Mouse (Mus musculus) B cell, adult 2 months (primary cell): ENCODE measurements around the gene Pax6.

Source experiments
- DNase-seq, 2 experiments: peaks; one replicate each; pipeline ENCODE4 v3.0.0; 2022

The Pax6 gene

GRCm38 (mm10) chr2:105684991-105685650 lies 16.4 kb downstream of the Pax6 start:
- no peak for DNase-seq

DNA sequence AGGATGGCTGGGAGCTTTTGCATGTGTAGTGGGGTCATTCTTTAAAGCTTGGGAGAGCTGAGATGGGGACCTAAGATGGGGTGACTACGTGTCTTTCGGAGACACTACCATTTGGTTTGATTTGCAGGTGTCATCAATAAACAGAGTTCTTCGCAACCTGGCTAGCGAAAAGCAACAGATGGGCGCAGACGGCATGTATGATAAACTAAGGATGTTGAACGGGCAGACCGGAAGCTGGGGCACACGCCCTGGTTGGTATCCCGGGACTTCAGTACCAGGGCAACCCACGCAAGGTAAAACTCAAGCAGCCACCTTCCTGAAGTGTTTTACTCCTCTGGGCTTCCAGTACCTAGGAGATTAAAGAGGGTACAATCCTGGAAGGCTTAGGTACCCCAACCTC lies 17.0 kb downstream of the Pax6 start:
- no peak for DNase-seq

- no peak for DNase-seq
Measured at GRCm38 (mm10) chr2:105686363-105687316, 17.9 kb downstream of the Pax6 start.

- peak in 1 of 2 experiments; percentile 13 for DNase-seq
Measured at GRCm38 (mm10) chr2:105687317-105687991, 18.8 kb downstream of the Pax6 start.

- DNase-seq, result peak in 1 of 2 experiments; percentile 4
Measured at GRCm38 (mm10) chr2:105688011-105688410, 19.3 kb downstream of the Pax6 start.

- DNase-seq, result no peak
Measured at GRCm38 (mm10) chr2:105688436-105689303, 20.0 kb downstream of the Pax6 start.

DNA sequence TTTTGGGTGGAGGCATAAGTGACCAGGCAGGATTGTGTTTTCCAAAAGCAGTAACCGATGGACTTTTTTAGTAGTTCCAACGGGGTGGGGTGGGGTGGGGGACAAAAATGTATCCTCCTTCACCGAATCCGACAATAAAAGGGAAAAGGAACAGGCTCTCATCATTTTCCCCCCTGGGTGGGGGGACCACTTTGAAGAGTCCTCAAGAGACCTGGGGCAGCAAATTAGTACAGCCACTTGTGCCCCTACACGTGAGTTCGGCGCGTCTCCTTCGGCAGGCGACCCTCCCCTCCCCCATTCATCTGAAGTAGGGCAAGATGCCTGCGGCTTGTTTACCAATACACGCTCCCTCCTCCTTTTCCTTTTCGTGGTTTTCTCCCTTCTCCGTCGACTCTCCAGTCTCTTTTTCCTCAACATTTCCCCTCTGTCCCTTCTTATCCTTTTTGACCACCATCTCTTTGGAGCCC lies 20.6 kb downstream of the Pax6 start:
- DNase-seq, result no peak

- no peak for DNase-seq
Measured at GRCm38 (mm10) chr2:105689771-105690639, 21.3 kb downstream of the Pax6 start.

GRCm38 (mm10) chr2:105691296-105691695 lies 22.6 kb downstream of the Pax6 start:
- DNase-seq, result no peak

DNA sequence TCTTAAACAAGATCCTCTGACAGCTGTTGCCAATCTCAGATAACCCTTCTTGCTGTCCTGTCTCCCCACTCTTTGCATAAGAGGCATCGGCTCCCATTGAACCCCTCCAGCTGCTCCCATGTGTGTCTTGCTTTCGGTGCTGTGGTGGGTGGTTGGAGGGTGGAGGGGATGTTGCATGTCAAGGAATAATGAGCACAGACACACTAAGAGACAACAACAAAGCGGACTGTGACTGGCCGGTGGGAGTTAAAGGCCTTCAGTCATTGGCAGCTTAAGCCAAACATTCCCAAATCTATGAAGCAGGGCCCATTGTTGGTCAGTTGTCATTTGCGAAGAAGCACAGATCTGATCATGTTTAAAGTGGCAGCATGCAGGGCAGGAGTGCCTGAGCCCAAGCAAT lies 29.0 kb downstream of the Pax6 start:
- no peak for DNase-seq

DNA sequence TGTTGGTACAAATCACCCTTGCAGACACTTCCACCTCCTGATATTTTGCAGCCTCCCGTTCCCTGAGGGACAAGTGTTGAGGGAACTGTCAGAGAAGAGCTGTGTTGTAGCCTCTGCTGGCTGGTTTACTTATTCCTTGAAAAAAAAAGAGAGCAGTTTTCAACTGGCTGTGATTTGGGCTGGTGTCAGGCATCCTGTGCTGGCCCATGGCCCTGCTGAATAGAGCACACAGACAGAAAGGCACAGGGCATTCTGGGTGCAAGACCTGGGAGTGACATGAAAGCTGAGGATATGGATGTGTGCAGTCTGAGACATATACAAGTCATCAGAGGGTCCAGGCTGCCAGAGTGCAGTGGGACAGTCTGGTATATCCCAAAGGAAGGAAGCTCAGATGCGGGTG lies 29.9 kb downstream of the Pax6 start:
- DNase-seq, result no peak

DNA sequence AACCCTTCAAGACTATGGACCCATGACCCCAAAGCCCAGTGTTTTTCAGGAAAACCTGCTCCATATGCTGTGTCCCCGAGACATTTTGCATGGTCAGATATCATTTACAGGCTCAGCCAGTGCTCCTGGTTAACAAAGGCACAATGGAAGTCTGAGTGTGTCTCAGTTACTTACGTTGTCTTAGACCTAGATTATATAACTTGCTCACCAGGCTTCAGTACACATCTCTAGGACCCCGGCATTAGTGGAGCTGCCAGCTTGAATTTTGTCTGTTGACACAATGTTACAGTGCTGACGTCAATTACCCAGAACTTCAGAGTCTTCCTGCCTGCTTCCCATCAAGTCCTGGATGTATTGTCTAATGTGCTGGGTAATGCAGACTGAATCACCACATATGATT lies 33.1 kb downstream of the Pax6 start:
- DNase-seq, result no peak

DNA sequence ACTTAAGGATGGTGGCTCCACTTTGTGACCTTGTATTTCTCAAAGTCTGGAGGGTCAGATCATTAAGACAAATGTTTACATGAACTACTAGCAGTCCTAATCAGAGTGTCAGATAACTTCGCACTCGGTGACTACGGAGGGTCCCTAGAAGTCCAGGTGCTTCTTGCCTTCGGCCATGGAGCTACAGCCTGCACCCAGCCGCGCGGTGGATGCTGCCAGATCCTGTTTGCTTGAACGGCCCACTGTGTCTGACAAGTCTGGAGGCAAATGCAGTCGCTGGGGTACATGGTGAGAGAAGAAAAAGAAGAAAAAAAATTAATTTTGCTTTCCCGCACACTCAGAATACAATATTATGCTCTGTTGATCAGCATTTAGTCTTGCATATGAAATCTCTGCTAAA lies 33.9 kb downstream of the Pax6 start:
- DNase-seq, result no peak

DNA sequence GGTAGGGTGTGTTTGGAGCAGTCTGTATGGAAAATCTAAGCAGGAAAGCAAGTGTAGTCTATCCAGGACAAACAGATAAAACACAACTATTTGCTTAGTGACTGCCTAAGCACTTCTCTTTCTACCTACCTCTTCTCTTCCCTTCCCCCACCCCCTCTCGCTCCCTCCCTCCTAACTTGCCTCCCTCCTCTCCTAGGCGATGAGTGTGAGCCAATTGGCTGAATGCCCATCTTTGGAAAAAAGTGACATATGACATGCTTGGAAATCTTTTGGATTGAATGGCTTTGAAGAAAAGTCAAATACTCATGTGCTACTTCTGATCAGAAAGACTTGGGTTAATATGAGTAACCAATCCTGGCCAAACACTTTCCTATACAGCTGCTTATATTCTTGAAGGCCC lies 36.6 kb downstream of the Pax6 start:
- DNase-seq, result no peak

- DNase-seq, result no peak
Measured at GRCm38 (mm10) chr2:105709126-105709525, 40.4 kb downstream of the Pax6 start.

- DNase-seq, result no peak
Measured at GRCm38 (mm10) chr2:105710511-105710910, 41.8 kb downstream of the Pax6 start.

DNA sequence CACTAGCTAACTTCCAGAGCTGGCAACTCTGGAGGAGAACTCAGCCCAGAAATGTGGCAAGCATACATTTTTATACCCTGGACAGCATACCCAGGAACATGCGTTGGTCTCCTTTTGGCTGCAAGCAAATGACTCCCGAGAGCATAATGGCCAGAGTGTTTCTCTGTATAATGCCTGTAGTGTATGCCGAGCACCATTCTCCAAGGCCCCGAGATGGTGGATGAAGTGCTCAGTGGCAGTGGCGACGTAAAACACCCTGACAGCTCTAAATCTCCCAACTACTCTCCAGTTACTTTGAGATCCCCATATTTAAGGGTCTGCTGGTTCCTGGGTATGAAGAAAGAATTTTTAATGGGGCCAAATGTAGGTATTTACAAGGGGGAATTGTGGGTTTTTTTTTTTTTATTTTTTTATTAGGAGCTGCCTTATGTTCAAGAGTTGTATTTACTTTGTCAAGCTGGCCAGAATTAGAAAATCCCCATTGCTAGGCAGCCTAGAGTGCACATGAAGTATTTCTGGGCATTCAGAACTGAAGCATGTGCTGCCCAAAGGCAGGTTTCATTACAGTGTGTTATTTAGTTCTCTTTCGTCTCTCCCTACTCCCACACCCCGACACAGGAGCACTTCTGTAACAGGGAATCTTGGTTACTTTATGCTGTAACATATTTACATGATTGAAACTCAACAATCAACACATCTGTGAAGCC lies 46.9 kb downstream of the Pax6 start:
- DNase-seq, result no peak

DNA sequence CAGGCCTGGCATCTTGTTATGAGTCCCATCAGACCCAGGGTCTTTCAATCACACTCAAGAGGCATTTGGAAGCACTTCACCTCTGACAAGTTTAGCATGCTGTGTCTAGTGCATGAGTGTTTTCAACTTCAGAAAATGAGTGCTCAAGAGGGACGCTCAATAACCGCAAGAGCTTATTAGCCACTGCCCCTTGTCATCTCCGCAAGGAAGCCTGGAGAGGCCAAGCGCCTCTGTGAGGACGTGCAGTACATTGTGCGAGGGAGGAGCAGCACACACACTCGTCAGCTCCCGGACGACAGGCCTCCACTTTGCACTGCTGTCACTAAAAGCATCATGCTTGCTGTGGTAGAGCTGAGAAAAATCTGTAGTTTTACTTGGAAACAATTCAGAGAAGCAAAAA lies 58.0 kb downstream of the Pax6 start:
- DNase-seq, result no peak

DNA sequence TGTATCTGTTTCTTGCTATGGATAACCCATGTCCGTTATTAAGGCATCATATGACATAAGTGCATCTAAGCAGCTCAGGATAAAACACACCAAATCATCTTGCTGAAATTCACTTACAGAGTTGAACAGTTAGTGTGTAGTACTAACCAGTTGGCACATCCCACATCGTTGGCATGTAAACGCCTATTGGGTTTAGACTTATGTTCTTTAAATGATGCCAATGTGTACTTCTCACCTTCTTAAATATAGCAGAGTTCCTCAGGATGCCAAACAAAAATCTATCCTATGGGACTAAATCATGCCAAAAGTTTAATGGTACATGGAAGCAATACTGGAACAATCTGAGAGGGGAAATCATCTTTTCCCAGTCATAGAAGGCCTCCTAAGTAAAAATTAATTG lies 62.0 kb downstream of the Pax6 start:
- DNase-seq, result no peak

DNA sequence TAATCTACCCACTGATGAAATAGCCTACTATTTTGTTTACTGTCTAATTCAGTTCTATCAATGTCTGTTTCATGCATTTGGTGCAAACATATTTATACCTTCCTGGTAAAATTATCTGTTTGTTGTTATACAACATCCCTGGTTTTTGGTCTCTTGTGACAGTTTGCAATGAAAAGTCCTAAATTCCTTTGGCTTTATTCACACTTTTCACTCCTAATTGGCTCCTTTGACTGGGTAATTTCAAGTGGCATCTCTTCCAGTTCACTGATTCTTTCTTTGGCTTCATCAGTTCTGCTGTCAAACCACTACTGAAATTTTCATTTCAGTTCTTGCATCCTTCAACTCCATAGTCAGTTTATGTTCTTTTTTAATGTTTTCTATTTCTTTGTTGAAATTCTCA lies 67.5 kb downstream of the Pax6 start:
- no peak for DNase-seq

- no peak for DNase-seq
Measured at GRCm38 (mm10) chr2:105746896-105747295, 78.2 kb downstream of the Pax6 start.
